In the genomic region with DNA sequence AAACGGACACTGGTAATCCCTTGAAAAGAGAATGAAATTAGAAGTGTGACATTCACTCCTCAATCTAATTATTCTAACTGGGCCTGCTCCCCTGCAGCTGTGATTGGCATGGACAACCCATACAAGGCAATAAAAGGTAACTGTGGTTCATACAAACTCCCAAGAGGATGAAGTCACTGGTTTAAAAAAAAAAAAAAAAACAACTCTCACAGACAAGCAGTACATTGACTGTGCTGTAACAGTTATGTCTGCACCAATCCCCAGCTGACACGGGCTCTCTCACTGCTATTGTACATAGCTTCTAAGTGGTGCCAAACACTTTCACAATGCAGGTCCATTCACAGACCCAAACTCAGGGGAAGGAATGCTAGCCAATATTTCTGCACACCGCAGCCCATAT, we compare ENCODE assay signal across 13 mouse cellular contexts. TPM values are rescaled to one million over a fixed set of nuclear protein-coding genes. Genes with fewer than 3 reads are reported as not detected.
DNase-seq lines count a peak whose midpoint lies in the region; ATAC-seq and TF ChIP-seq lines count a peak whose summit lies in the region.
"Had no signal": no experiment of that assay in that cellular context is flagged by ENCODE, and none has a peak within 500 bp of the region (broad histone marks: within the 10 kb centered on the region; RNA-seq: fewer than 3 reads in every experiment).

No protein-coding gene starts in this region.

- H3K4me2 ChIP-seq in limb, embryonic 14.5 days (replicated peaks; ENCODE audit: low read depth, low read length, severe bottlenecking): no peak overlapping the region
- H3K4me2 ChIP-seq in heart, embryonic 11.5 days: no peak overlapping the region

- H3K36me3 ChIP-seq in C2C12 (ENCODE audit: control insufficient read depth, insufficient read depth): peaks cover 6% of the 10 kb centered on the region
- peaks cover 7% of the 10 kb centered on the region; the same call in 1 of the 2 replicates for H3K36me3 ChIP-seq in limb, embryonic 14.5 days (ENCODE audit: control insufficient read depth, insufficient read depth, low read length)
- H3K36me3 ChIP-seq in heart, embryonic 11.5 days (ENCODE audit: control insufficient read depth, insufficient read depth, low read length): no peaks in the 10 kb centered on the region

- no peak for TF ChIP-seq CTCF in layer of hippocampus, adult 2 months (conservative IDR thresholded peaks at IDR 0.05)
- TF ChIP-seq CTCF in C2C12 (IDR thresholded peaks at IDR 0.05; ENCODE audit: control insufficient read depth, insufficient read depth, insufficient read length): no peak
- no peak for TF ChIP-seq CTCF in brain, embryonic 14.5 days (IDR thresholded peaks at IDR 0.05; ENCODE audit: borderline replicate concordance, extremely low read depth, insufficient read depth, insufficient read length)

- no peak for TF ChIP-seq POLR2A in brain, embryonic 14.5 days (IDR thresholded peaks at IDR 0.05; ENCODE audit: borderline replicate concordance, extremely low read depth, insufficient read depth, insufficient read length, poor library complexity, severe bottlenecking)
- TF ChIP-seq POLR2A in limb, embryonic 14.5 days (IDR thresholded peaks at IDR 0.05; ENCODE audit: borderline replicate concordance, extremely low read depth, insufficient read depth, insufficient read length): no peak

- no peak for DNase-seq in layer of hippocampus, adult 2 months (ENCODE audit: low spot score in 2 of 2)
- no peak for DNase-seq in layer of hippocampus, postnatal 10 days (ENCODE audit: low spot score in 2 of 2)
- peak; percentile 88 for DNase-seq in brain, embryonic 14.5 days (ENCODE audit: low read depth)
- DNase-seq in limb, embryonic 14.5 days (ENCODE audit: low spot score): no peak
- DNase-seq in spleen, adult 12 weeks (ENCODE audit: low spot score): no peak
- DNase-seq: adrenal gland, adult 2 months; cerebellum, adult 2 months; heart, adult 2 months; left cerebral cortex, postnatal 4 days; right cerebral cortex, postnatal 25 days had no signal

- H3K9ac ChIP-seq in limb, embryonic 14.5 days (ENCODE audit: low read depth, low read length, severe bottlenecking): no peak overlapping the region
- H3K9ac ChIP-seq in heart, embryonic 11.5 days (ENCODE audit: low read depth, low read length): no peak overlapping the region

- H3K27ac ChIP-seq in layer of hippocampus, adult 2 months: peak overlapping the region; percentile 59
- H3K27ac ChIP-seq in limb, embryonic 14.5 days (replicated peaks; ENCODE audit: low read depth, low read length): no peak overlapping the region
- no peak overlapping the region for H3K27ac ChIP-seq in heart, embryonic 11.5 days (ENCODE audit: low read depth, low read length)
- H3K27ac ChIP-seq: heart, adult 2 months had no signal

- peaks cover 22% of the 10 kb centered on the region for H3K4me1 ChIP-seq in limb, embryonic 14.5 days (ENCODE audit: control insufficient read depth, insufficient read depth, low read length)
- H3K4me1 ChIP-seq in heart, embryonic 11.5 days (ENCODE audit: control insufficient read depth, insufficient read depth, low read length): peaks cover 15% of the 10 kb centered on the region

- no peak overlapping the region for H3ac ChIP-seq in C2C12 (ENCODE audit: control insufficient read depth, insufficient read length, low read depth)

- H3K4me3 ChIP-seq in layer of hippocampus, adult 2 months: no peak overlapping the region
- H3K4me3 ChIP-seq in C2C12 (ENCODE audit: insufficient read depth, poor library complexity, severe bottlenecking): no peak overlapping the region
- H3K4me3 ChIP-seq in limb, embryonic 14.5 days (replicated peaks; ENCODE audit: low read length): no peak overlapping the region
- H3K4me3 ChIP-seq in heart, embryonic 11.5 days (ENCODE audit: low read depth, low read length): no peak overlapping the region
- H3K4me3 ChIP-seq: heart, adult 2 months had no signal

- H3K27me3 ChIP-seq in C2C12 (ENCODE audit: control insufficient read depth, insufficient read depth, insufficient read length): no peaks in the 10 kb centered on the region
- H3K27me3 ChIP-seq in limb, embryonic 14.5 days (ENCODE audit: control insufficient read depth, insufficient read depth, low read length): no peaks in the 10 kb centered on the region
- H3K27me3 ChIP-seq in heart, embryonic 11.5 days (ENCODE audit: control insufficient read depth, insufficient read depth, low read length): no peaks in the 10 kb centered on the region

- peak; percentile 77 for ATAC-seq in limb, embryonic 14.5 days (ENCODE audit: low FRiP score, low read depth)
- no peak for ATAC-seq in granulocyte monocyte progenitor cell, adult 5-6 weeks (replicated peaks; ENCODE audit: poor library complexity, severe bottlenecking)
- ATAC-seq in heart, embryonic 11.5 days (replicated peaks; ENCODE audit: insufficient number of reproducible peaks, low FRiP score, low TSS enrichment): no peak

- H3K9me3 ChIP-seq in limb, embryonic 14.5 days (ENCODE audit: control insufficient read depth, low read length): no peaks in the 10 kb centered on the region
- no peaks in the 10 kb centered on the region for H3K9me3 ChIP-seq in heart, embryonic 11.5 days (replicated peaks; ENCODE audit: control insufficient read depth, low read length)

- H3K79me3 ChIP-seq in C2C12 (ENCODE audit: low read depth): peaks cover 18% of the 10 kb centered on the region

- peaks cover 54% of the 10 kb centered on the region for H3K79me2 ChIP-seq in C2C12 (ENCODE audit: control insufficient read depth, insufficient read depth)

- 41% methylated on average over 3 of the region's 3 CpGs for WGBS in limb, embryonic 14.5 days
- WGBS in heart, embryonic 11.5 days (ENCODE audit: insufficient replicate concordance): 75% methylated on average over 3 of the region's 3 CpGs

TF ChIP-seq in C2C12, 6 proteins besides CTCF, POLR2A, EP300 and RAD21:
- no peak for TF ChIP-seq USF1 (IDR thresholded peaks at IDR 0.05; ENCODE audit: low read depth)
- peak; percentile 28 for TF ChIP-seq MYOD1 (IDR thresholded peaks at IDR 0.05; ENCODE audit: control insufficient read depth, insufficient read length, low read depth)

RNA-seq across cellular contexts. Expression of gene Rybp, which starts 53.8 kb away (rescaled TPM):
- total RNA-seq in layer of hippocampus, adult 2 months (2021): 10 to 100 TPM; 51.9 to 53.9 TPM
- total RNA-seq in layer of hippocampus, postnatal 10 days (2021): 10 to 100 TPM; 55.7 to 59.7 TPM
- polyA plus RNA-seq in C2C12 (2012; fragmentation: generic; extraction: Trizol): 7.4 TPM
- polyA plus RNA-seq in brain, embryonic 14.5 days (2012; rRNA removed): 64.7 and 67.5 TPM in 2 replicates
- 57.2 and 59.0 TPM in 2 replicates for polyA plus RNA-seq in limb, embryonic 14.5 days (2012; rRNA removed)
- polyA plus RNA-seq in limb, embryonic 14.5 days (2014; fragmentation: Nextera tagmentation; extraction: Ambion mirVana): 17.2 and 18.8 TPM in 2 replicates
- 19.6 and 27.4 TPM in 2 replicates for total RNA-seq in granulocyte monocyte progenitor cell, adult 5-6 weeks (2014; fragmentation: Nextera tagmentation)
- total RNA-seq in granulocyte monocyte progenitor cell, adult 5-6 weeks (2017): 18.9 and 22.1 TPM in 2 replicates
- 8.8 and 11.1 TPM in 2 replicates for polyA plus RNA-seq in heart, embryonic 11.5 days (2014; fragmentation: Nextera tagmentation; extraction: Ambion mirVana)
